Mouse (Mus musculus): ENCODE results near the gene Mafg.

GRCm38 (mm10) chr11:120666617-120667016 is 33.2 kb upstream of the Mafg start:
- TF ChIP-seq CTCF (IDR thresholded peaks at IDR 0.05; ENCODE audit: control insufficient read depth, insufficient read depth, low read length) = no peak
- TF ChIP-seq POLR2A (IDR thresholded peaks at IDR 0.05; ENCODE audit: borderline replicate concordance, control insufficient read depth, low read depth, low read length) = no peak

All from bone marrow, adult 2 months (tissue).